Mouse (Mus musculus) CH12.LX (cell line): ENCODE measurements around the gene Ecel1.
A peak's percentile ranks its signal among the peaks of the same experiment; 100 is the strongest.

ENCODE experiments used
- CTCF ChIP-seq, 2 experiments: IDR thresholded peaks in 1 of 2; conservative IDR thresholded peaks in 1 of 2; 2 replicates each; pipeline ENCODE4 v1.5.1; 2011 to 2012; ENCODE audit warnings: low read depth in 2 of 2, low read length in 2 of 2, improper control_type of control experiment in 1 of 2, inconsistent platforms in 1 of 2, mild to moderate bottlenecking in 1 of 2, moderate library complexity in 1 of 2
- EP300 ChIP-seq: IDR thresholded peaks from 2 replicates; pipeline ENCODE4 v1.6.1; 2011; ENCODE audit warnings: low read length, improper control_type of control experiment
- IRF4 ChIP-seq: IDR thresholded peaks from 2 replicates; pipeline ENCODE4 v1.6.1; 2014; ENCODE audit warnings: low read depth, mild to moderate bottlenecking, inconsistent platforms, low read length, improper control_type of control experiment
- MEF2A ChIP-seq: IDR thresholded peaks from 2 replicates; pipeline ENCODE4 v1.6.1; 2014; ENCODE audit warnings: low read depth, mild to moderate bottlenecking, inconsistent platforms, low read length, improper control_type of control experiment, borderline replicate concordance
- NRF1 ChIP-seq: IDR thresholded peaks from 2 replicates; pipeline ENCODE4 v1.6.1; 2014; ENCODE audit warnings: low read depth, mild to moderate bottlenecking, inconsistent platforms, low read length, improper control_type of control experiment, moderate library complexity
- POLR2A ChIP-seq: IDR thresholded peaks from 2 replicates; pipeline ENCODE4 v1.6.1; 2011; ENCODE audit warnings: low read depth, mild to moderate bottlenecking, improper control_type of control experiment, low read length
- TBP ChIP-seq: conservative IDR thresholded peaks from 2 replicates; pipeline ENCODE4 v1.6.1; 2011; ENCODE audit warnings: low read depth, low read length, improper control_type of control experiment
- USF2 ChIP-seq: conservative IDR thresholded peaks from 2 replicates; pipeline ENCODE4 v1.6.1; 2011; ENCODE audit warnings: low read depth, low read length, improper control_type of control experiment
- ZC3H11A ChIP-seq: IDR thresholded peaks from 2 replicates; pipeline ENCODE4 v1.6.1; 2012; ENCODE audit warnings: low read depth, mild to moderate bottlenecking, inconsistent platforms, low read length, improper control_type of control experiment

GRCm38 (mm10) chr1:87098358-87098975 lies 57.9 kb downstream of the Ecel1 start:
- TF ChIP-seq CTCF (conservative IDR thresholded peaks at IDR 0.05 in 1 of 2, IDR thresholded peaks at IDR 0.05 in 1 of 2; ENCODE audit: low read depth in 2 of 2, low read length in 2 of 2) (peak in 1 of 2 experiments; percentile 77; a peak in 2 of 4 replicates), POLR2A (no peak), MEF2A (no peak), ZC3H11A (no peak), EP300 (no peak), NRF1 (0 out of 2 replicates have a peak, but pooled peaks have one; percentile 11), TBP (no peak), IRF4 (no peak), USF2 (no peak)
